Mouse (Mus musculus) megakaryocyte, embryonic 14.5 days (primary cell): ENCODE results near the gene Gpx5.

Experiments
- FLI1 ChIP-seq: IDR thresholded peaks from 2 replicates; pipeline ENCODE4 v1.6.1; 2012; ENCODE audit warnings: low read length, inconsistent platforms, mixed read lengths
- GATA1 ChIP-seq: IDR thresholded peaks from 3 replicates; pipeline ENCODE4 v1.6.1; 2012; ENCODE audit warnings: mixed read lengths, low read length, inconsistent platforms, borderline replicate concordance

GRCm38 (mm10) chr13:21321890-21322494 is 29.5 kb upstream of the Gpx5 start:
- TF ChIP-seq GATA1 = no peak
- TF ChIP-seq FLI1 = no peak
